Mouse (Mus musculus): ENCODE measurements around the gene Arhgef3.

The Arhgef3 gene

GRCm38 (mm10) chr14:27379404-27379803, 264.7 kb downstream of the Arhgef3 start:
- DNase-seq (ENCODE audit: low spot score), result no peak

DNA sequence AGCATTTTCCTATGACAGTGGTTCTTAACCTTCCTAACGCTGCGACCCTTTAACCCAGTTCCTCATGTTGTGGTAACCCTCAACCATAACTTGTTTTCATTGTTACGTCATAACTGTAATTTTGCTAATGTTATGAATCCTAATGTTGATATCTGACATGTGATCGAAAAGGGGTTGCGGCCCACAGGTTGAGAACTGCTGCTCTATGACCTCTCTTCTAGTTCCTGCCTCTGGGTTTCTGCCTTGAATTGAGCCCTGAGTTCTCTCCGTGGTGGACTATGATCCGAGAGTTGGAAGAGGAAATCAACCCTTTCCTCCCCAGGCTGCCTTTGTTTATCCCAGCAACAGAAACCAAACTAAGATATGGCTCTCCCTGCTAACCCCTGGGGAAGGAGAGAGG, 266.8 kb downstream of the Arhgef3 start:
- no peak for DNase-seq (ENCODE audit: low spot score)

GRCm38 (mm10) chr14:27383321-27383830, 268.7 kb downstream of the Arhgef3 start:
- no peak for DNase-seq (ENCODE audit: low spot score)

DNA sequence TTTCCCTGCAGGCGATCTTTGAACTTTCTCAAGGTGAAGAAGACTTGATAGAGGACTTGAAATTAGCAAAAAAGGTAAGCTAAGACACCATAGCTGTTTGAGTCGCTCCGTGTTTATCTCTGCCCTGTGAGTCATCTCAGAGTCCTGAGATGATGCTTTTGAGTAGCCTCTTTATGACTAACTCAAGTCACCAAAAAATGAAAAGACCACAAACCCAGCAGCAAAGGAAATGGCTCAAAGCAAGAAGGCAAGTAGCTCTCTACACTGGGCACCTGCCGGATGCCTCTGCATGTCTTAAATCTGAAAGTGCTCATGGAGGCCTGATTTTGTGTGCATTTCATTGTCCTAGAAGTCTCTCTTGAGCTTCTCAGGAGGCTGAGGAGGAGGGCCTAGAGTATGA, 269.4 kb downstream of the Arhgef3 start:
- no peak for DNase-seq (ENCODE audit: low spot score)

- DNase-seq (ENCODE audit: low spot score), result no peak
Measured at GRCm38 (mm10) chr14:27388616-27389015, 273.9 kb downstream of the Arhgef3 start.

- DNase-seq (ENCODE audit: low spot score), result no peak
Measured at GRCm38 (mm10) chr14:27389722-27390121, 275.0 kb downstream of the Arhgef3 start.

DNA sequence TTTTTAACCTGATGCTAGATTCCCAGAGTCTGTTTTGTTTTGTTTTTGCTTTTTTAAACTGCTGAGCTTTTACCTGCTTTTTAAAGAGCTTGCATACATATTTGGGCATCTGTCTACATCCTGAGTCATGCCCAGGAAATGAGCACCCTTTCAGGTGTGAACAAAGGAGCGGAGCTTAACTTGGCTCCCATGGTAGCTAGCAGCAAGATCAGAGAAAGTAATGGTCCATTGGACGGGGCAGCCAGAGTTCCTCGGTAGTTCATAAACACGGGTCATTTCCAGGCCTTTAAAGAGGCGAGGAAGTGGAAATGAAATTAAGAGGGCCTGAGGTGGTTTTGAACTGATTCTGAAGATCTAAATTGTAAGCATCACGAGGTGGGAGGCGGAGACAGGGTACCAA, 276.0 kb downstream of the Arhgef3 start:
- DNase-seq (ENCODE audit: low spot score), result no peak

GRCm38 (mm10) chr14:27391776-27392308, 277.1 kb downstream of the Arhgef3 start:
- no peak for DNase-seq (ENCODE audit: low spot score)

- no peak for DNase-seq (ENCODE audit: low spot score)
Measured at GRCm38 (mm10) chr14:27392660-27393059, 278.0 kb downstream of the Arhgef3 start.

DNA sequence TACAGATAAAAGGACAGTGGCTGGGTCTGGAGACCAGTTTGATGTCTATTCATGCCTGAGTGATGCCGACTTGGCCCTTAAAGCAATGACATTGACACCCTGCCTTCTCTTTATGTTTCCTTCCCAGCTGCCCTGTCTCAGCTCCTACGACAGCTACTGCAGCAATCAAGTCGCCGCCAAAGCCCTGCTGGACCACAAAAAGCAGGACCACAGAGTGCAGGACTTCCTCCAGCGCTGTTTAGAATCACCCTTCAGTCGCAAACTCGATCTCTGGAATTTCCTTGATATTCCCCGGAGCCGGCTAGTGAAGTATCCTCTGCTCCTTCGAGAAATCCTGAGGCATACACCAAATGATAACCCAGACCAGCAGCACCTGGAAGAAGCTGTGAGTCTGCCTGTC, 279.1 kb downstream of the Arhgef3 start:
- DNase-seq (ENCODE audit: low spot score), result no peak

DNA sequence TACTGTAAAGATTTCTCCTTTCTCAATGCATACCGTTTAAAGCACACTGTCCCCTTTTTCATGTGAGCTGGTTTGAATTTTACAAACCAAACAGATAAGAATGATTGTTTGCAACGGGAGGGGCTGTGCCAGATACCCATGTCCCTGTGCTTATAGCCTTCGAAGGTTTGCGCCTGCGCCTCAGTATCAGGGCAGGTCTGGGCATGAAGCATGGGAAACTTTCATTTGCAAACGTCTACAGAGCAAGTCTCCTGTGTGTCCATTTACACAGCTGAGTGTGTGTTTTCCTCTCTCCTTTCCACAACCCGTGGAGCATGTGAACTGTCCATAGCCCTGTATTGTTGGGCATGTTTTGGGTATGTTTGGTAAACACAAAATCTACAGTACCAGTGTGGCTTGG, 281.7 kb downstream of the Arhgef3 start:
- peak; percentile 58 for DNase-seq (ENCODE audit: low spot score)

DNA sequence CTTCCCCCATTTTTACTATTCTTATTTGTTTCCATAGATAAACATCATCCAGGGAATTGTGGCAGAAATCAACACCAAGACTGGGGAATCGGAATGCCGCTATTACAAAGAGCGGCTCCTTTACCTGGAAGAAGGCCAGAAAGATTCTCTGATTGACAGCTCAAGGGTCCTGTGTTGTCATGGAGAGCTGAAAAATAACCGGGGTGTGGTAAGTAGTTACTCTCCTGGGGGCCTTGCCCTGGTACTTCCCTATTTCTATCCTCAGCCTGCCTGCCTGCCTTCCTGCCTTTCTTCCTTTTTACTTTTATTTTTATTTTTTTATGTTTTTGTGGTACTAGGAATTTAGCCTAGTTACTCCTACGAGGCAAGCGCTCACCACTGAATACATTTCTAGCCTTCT, 282.8 kb downstream of the Arhgef3 start:
- DNase-seq (ENCODE audit: low spot score), result no peak

DNA sequence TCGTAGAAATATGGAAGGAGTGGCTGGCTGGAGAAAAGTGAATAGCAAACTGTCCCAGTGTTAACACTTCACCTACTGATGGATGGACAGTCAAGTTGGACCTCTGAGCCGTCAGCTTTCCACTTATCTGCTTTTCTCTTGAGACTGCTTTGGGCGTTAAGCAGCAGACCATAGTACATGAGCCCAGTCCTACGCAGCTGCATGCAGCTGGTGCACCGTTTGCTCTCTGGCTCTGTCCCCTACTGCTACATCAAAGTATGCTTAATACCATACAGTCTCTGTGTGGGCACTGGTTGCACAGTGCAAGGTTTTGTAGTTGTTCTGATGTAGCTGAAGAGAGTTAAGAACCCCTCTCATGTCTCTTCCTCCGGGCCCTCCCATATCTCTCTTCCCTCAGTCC, 285.8 kb downstream of the Arhgef3 start:
- DNase-seq (ENCODE audit: low spot score), result no peak

DNA sequence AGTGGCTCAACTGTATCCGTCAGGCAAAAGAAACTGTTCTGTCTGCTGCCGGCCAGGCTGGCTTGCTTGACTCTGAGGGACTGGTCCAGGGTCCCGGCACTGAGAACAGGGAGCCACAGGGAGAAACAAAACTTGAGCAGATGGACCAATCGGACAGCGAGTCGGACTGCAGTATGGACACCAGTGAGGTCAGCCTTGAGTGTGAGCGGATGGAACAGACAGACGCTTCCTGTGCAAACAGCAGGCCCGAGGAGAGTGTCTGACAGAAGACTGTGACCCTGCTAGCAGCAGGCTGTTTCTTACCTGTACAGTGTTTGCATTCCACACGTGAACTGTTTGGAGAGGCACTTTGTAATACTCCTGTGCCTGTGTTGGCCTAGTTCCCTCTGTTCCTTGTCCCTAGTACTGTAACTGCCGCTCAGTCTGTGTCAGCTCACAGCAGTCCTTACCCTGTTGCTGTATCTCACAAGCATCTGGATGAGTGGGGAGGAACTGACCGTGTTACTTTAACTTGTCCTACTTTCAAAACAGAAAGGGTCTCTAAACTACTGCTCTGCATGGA, 287.1 kb downstream of the Arhgef3 start:
- DNase-seq (ENCODE audit: low spot score), result no peak

- no peak for DNase-seq (ENCODE audit: low spot score)
Measured at GRCm38 (mm10) chr14:27402332-27403250, 287.9 kb downstream of the Arhgef3 start.

GRCm38 (mm10) chr14:27405452-27405851, 290.8 kb downstream of the Arhgef3 start:
- DNase-seq (ENCODE audit: low spot score), result no peak

- DNase-seq (ENCODE audit: low spot score), result no peak
Measured at GRCm38 (mm10) chr14:27405947-27406346, 291.2 kb downstream of the Arhgef3 start.

- no peak for DNase-seq (ENCODE audit: low spot score)
Measured at GRCm38 (mm10) chr14:27408240-27408639, 293.5 kb downstream of the Arhgef3 start.

DNA sequence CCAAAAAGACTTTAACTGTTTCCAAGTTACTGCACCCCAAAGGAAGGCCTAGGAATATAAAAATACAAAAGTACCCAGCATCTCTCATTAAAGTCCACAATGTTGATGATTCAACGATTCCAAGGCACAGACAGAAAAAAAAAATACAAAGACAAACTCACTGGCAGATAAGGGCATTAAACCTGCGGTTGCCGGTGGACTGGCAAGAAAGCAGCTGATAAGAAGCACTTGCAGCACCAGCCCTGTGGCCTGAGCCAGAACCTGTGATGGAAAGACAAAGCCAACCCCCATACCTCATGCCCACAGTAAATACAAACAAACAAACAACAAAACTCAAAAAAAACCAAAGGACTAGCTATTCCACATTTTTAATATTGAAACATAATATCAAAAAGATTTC, 295.0 kb downstream of the Arhgef3 start:
- DNase-seq (ENCODE audit: low spot score), result no peak

DNA sequence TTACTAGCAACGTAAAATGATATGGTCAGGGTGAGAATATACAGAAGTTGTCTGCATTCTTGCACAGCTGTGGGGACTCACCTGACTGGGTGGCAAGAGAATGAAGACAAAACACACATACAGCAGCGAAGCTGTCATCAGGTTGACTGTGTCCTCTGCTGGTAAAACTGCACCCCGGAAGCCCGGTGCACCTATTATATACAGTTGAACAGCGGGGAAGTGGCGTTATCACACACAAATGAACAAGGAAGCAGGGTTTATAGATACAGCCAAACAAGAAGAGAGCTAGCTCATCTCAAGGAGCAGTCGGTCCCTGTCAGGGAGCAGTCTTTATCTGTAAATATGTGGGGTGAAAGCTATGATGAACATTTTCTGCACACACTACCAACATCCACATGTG, 296.8 kb downstream of the Arhgef3 start:
- DNase-seq (ENCODE audit: low spot score), result no peak

- DNase-seq (ENCODE audit: low spot score), result no peak
Measured at GRCm38 (mm10) chr14:27412699-27413098, 298.0 kb downstream of the Arhgef3 start.

GRCm38 (mm10) chr14:27413961-27414360, 299.3 kb downstream of the Arhgef3 start:
- no peak for DNase-seq (ENCODE audit: low spot score)

GRCm38 (mm10) chr14:27420816-27421215, 306.1 kb downstream of the Arhgef3 start:
- DNase-seq (ENCODE audit: low spot score), result no peak
